Mouse (Mus musculus): Measurements from ENCODE around the gene Ect2. TPM values are rescaled to one million over a fixed set of nuclear protein-coding genes. Genes with fewer than 3 reads are reported as not detected.

Gene Ect2
- polyA plus RNA-seq, 1 experiment: 0.65 TPM

DNA sequence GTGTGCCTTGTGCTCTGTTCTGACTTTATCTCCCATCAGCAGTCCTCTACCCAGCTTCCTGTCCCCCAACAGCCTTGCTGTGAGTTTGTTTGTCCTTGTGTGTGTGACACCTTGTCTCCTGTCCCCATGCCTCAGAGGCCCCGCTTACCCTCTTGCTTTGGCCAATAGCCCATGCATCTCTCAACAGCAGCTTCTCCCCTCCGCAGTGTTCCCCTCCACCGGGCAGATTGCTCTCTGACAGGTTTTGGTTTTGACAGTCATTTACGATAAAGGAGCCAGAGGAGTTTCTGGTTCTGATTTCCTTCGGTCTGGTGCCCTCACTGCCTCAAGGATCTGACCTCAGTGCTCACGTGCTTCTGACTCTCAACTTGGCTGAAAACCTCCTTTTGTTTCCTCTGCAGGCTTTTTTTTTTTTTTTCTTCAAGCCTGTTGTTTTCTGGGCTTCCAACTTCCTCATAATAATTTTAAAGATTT is 40.2 kb upstream of the Ect2 start:
- H3K27me3 ChIP-seq (ENCODE audit: control insufficient read depth, insufficient read depth, low read length): no peaks in the 10 kb centered on the region
- WGBS: 34% methylated on average over 6 of the region's 6 CpGs
- H3K4me1 ChIP-seq (ENCODE audit: control insufficient read depth, insufficient read depth, low read length): peaks cover 6% of the 10 kb centered on the region; the same call in 1 of the 2 replicates
- no peak overlapping the region for H3K4me3 ChIP-seq (replicated peaks; ENCODE audit: insufficient read depth, low read depth, low read length)
- no peak for DNase-seq
- H3K27ac ChIP-seq (ENCODE audit: insufficient read depth, low read length): no peak overlapping the region
- no peak for TF ChIP-seq POLR2A (IDR thresholded peaks at IDR 0.05; ENCODE audit: borderline replicate concordance, insufficient read depth, low read length)
- no peak for TF ChIP-seq CTCF (IDR thresholded peaks at IDR 0.05; ENCODE audit: borderline replicate concordance, insufficient read depth, low read depth, low read length)

DNA sequence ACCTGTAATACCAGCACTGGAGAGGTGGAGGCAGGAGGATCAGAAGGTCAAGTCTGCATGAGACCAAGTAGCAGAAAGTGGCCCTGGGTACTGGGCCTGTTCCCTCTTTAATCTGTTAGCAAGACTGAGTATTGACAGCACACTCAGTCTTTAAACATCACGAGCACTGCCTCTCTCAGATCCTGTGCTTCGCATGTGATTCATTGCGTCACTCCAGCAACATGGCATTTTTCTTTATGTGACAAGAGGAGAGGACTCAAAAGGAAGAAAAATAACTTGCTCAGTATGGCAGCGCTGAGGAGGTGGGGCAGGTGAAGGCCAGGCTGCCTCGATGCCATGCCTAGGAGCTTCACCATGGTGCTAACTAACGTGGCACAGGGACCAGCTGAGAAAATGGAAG is 38.2 kb upstream of the Ect2 start:
- Histone ChIP-seq H3K27ac (ENCODE audit: insufficient read depth, low read length) (no peak overlapping the region), H3K4me1 (ENCODE audit: control insufficient read depth, insufficient read depth, low read length) (peaks cover 6% of the 10 kb centered on the region; the same call in 1 of the 2 replicates), H3K27me3 (ENCODE audit: control insufficient read depth, insufficient read depth, low read length) (no peaks in the 10 kb centered on the region), H3K4me3 (replicated peaks; ENCODE audit: insufficient read depth, low read depth, low read length) (no peak overlapping the region)
- TF ChIP-seq CTCF (IDR thresholded peaks at IDR 0.05; ENCODE audit: borderline replicate concordance, insufficient read depth, low read depth, low read length) (no peak), POLR2A (IDR thresholded peaks at IDR 0.05; ENCODE audit: borderline replicate concordance, insufficient read depth, low read length) (no peak)
- 89% methylated on average over 6 of the region's 6 CpGs for WGBS
- DNase-seq: no peak

DNA sequence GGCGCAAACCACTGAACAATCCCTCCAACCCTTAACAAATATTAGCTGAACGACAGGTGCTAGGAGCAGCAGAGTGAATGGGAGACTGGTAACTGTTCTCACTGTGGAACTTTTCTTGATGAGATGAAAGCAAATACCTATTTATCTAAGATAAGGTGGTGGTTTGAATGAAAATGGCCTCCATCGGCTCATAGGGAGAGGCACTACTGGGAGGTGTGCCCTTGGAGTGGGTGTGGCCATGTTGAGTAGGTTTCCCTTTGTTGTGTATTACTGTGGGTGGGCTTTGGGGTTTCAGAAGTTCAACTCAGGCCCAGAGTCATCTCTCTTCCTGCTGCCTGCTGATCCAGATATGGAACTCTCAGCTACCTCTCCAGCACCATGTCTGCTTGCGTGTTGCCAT is 37.2 kb upstream of the Ect2 start:
- Histone ChIP-seq H3K4me3 (replicated peaks; ENCODE audit: insufficient read depth, low read depth, low read length) (no peak overlapping the region), H3K27me3 (ENCODE audit: control insufficient read depth, insufficient read depth, low read length) (no peaks in the 10 kb centered on the region), H3K27ac (ENCODE audit: insufficient read depth, low read length) (no peak overlapping the region), H3K4me1 (ENCODE audit: control insufficient read depth, insufficient read depth, low read length) (peaks cover 6% of the 10 kb centered on the region; the same call in 1 of the 2 replicates)
- no peak for DNase-seq
- WGBS: 91% methylated on average over 4 of the region's 4 CpGs
- TF ChIP-seq CTCF (IDR thresholded peaks at IDR 0.05; ENCODE audit: borderline replicate concordance, insufficient read depth, low read depth, low read length) (no peak), POLR2A (IDR thresholded peaks at IDR 0.05; ENCODE audit: borderline replicate concordance, insufficient read depth, low read length) (no peak)

DNA sequence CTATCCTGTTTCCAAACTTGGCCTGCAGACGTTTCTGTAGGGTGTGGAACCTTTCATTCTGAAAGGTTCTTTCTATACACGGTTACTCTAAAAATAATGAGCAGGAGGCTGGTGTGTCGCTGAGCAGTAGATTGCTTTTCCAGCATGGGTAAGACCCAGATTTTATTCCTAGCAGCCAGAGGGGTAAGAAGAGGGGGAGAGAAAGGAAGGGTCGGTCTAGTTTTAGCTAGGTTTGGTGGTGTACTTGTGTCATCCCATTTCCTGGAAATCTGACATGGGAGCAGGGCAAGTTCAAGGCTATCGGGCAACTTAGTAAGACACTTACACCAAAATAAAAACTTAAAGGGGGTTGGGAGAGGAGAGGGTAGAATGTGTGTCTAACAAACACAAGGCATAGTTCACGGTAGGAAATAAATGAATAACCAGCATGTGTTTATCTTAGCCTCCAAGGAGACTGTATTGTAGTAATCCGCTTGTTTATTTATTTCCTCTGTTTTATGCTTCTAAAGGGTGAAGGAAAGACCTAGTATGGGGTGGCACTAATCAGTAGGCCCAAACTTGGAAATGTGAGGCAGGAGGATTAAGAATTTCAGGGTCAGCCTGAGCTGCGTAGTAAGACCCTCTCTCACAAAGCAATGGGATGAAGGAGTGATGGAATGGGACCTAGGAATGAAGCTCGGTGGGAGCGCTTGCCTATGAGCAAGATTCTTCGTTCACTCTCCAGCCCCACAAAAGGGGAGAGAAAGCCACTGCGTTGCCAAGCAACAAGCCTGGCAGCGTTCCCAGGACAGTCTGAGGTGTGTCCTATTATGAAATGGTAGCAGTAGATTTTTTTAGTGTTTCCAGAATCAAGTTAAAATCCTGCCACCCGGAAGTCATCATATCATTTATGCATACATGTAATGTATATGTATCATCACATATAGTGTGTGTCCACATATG is 35.9 kb upstream of the Ect2 start:
- Histone ChIP-seq H3K27me3 (ENCODE audit: control insufficient read depth, insufficient read depth, low read length) (no peaks in the 10 kb centered on the region), H3K4me3 (replicated peaks; ENCODE audit: insufficient read depth, low read depth, low read length) (no peak overlapping the region), H3K27ac (ENCODE audit: insufficient read depth, low read length) (no peak overlapping the region), H3K4me1 (ENCODE audit: control insufficient read depth, insufficient read depth, low read length) (peaks cover 7% of the 10 kb centered on the region)
- 54% methylated on average over 14 of the region's 14 CpGs for WGBS
- no peak for TF ChIP-seq POLR2A (IDR thresholded peaks at IDR 0.05; ENCODE audit: borderline replicate concordance, insufficient read depth, low read length)
- TF ChIP-seq CTCF (IDR thresholded peaks at IDR 0.05; ENCODE audit: borderline replicate concordance, insufficient read depth, low read depth, low read length): no peak
- DNase-seq: peak; percentile 50 to 52

DNA sequence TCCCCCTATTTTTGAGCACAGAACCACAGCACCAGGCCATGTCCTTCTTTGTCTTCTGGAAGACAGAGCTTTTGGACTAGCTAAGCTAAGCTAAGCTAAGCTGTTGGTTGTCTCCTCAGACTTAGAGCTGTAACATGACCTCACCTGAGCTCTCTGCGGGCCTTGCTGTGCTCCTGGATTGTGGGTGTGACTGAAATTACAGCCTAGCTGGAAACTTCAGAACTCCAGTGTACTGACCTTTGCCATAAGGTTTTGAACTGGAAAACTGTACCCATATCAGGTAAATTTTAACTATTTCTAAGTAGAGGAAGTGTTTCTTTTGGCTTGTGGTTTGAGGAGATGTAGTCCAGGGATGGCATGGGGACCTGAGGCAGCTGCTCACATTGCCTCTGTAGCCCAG is 34.7 kb upstream of the Ect2 start:
- Histone ChIP-seq H3K27me3 (ENCODE audit: control insufficient read depth, insufficient read depth, low read length) (no peaks in the 10 kb centered on the region), H3K27ac (ENCODE audit: insufficient read depth, low read length) (no peak overlapping the region), H3K4me1 (ENCODE audit: control insufficient read depth, insufficient read depth, low read length) (peaks cover 9% of the 10 kb centered on the region), H3K4me3 (replicated peaks; ENCODE audit: insufficient read depth, low read depth, low read length) (no peak overlapping the region)
- 90% methylated on average over 1 of the region's 1 CpGs for WGBS
- no peak for TF ChIP-seq POLR2A (IDR thresholded peaks at IDR 0.05; ENCODE audit: borderline replicate concordance, insufficient read depth, low read length)
- no peak for TF ChIP-seq CTCF (IDR thresholded peaks at IDR 0.05; ENCODE audit: borderline replicate concordance, insufficient read depth, low read depth, low read length)
- DNase-seq: no peak

DNA sequence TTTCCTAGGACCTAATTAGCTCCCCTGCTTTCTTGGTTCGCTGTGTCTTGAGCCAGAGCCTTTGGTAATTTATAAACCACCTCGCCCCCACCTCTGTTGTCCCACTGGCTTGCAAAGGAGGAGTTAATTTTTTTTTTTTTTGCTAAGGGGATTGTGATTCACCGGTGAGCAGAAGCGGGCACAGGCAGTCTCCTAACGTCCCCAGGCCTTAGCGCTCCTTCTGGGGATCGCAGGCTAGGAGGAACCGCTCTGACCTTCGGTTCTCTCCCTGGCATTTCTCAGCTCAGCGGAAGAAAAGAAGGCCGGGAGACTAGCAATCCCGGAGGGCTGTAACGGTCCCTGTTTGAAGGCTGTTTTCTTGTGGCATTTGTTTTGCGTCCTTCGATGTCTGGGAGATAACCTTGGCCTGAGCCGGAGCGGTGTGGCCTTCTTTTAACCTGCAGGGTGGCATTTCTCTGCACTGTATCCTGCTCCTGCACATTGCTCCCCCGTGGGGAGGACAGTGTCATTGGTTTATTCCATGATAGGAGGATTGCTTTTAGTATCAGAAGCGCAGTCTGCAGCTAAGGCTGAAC is 30.0 kb upstream of the Ect2 start:
- H3K27me3 ChIP-seq (ENCODE audit: control insufficient read depth, insufficient read depth, low read length): no peaks in the 10 kb centered on the region
- TF ChIP-seq POLR2A (IDR thresholded peaks at IDR 0.05; ENCODE audit: borderline replicate concordance, insufficient read depth, low read length): peak; percentile 28; the same call in 1 of the 2 replicates
- no peak for TF ChIP-seq CTCF (IDR thresholded peaks at IDR 0.05; ENCODE audit: borderline replicate concordance, insufficient read depth, low read depth, low read length)
- peak overlapping the region; percentile 65 for H3K4me3 ChIP-seq (replicated peaks; ENCODE audit: insufficient read depth, low read depth, low read length)
- WGBS: 3% methylated on average over 19 of the region's 19 CpGs
- peaks cover 3% of the 10 kb centered on the region for H3K4me1 ChIP-seq (ENCODE audit: control insufficient read depth, insufficient read depth, low read length)
- DNase-seq: peak; percentile 73 to 76
- H3K27ac ChIP-seq (ENCODE audit: insufficient read depth, low read length): peak overlapping the region; percentile 47

DNA sequence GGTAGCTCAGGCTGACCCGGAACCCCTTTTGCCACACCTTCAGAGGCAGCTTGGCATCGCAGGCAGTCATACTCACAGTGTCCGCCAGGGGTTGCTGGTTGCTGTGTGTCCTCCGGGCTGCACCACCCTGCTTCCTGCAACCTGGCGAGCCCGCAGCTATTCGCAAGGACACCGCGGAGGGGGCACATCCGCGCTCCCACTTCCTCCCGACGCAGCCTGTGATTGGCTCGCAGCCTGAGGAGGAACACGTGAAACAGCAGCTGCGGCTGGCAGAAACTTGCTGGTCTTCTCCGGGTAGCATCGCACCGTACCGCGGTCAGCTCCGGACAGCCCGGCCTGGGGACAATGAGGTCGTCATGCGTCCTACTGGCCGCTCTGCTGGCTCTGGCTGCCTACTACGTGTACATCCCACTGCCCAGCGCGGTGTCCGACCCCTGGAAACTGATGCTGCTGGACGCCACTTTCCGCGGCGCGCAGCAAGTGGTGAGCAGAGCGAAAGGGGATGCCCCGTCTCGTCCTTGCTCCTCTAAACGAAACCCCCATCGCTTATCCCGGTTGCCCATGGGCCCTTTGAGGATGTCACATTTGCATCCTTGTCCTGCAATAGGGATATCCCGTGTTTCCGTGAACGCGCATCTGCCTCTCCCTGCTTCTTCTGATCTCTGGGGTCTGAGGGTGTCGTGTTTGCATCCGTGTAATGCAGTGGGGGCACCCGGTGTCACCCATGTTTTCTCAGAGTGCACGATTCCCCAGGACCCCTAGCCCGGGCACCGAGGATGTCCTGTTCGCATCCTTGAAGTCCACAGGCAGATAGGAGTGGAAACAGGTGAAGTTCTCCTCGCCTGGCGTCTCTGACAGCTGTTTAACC is 29.3 kb upstream of the Ect2 start, which contains the start of gene Nceh1:
Gene Nceh1 (plus strand): TSS at position 233 of the 868 bp plus-strand sequence.
- peaks cover 3% of the 10 kb centered on the region for H3K4me1 ChIP-seq (ENCODE audit: control insufficient read depth, insufficient read depth, low read length)
- H3K27me3 ChIP-seq (ENCODE audit: control insufficient read depth, insufficient read depth, low read length): no peaks in the 10 kb centered on the region
- WGBS: under 1% methylated on average over 54 of the region's 54 CpGs
- peak within 1 kb of the TSS; percentile 65 for H3K4me3 ChIP-seq (replicated peaks; ENCODE audit: insufficient read depth, low read depth, low read length)
- TF ChIP-seq CTCF (IDR thresholded peaks at IDR 0.05; ENCODE audit: borderline replicate concordance, insufficient read depth, low read depth, low read length) (peak; percentile 94), POLR2A (IDR thresholded peaks at IDR 0.05; ENCODE audit: borderline replicate concordance, insufficient read depth, low read length) (peak; percentile 55; the same call in 1 of the 2 replicates)
- DNase-seq: peak; percentile 95 to 97
- peak within 1 kb of the TSS; percentile 47 for H3K27ac ChIP-seq (ENCODE audit: insufficient read depth, low read length)
